Mouse (Mus musculus): ENCODE data around the gene Cd40. TPM values are rescaled to one million over a fixed set of nuclear protein-coding genes. Genes with fewer than 3 reads are reported as not detected.
A peak's percentile ranks its signal among the peaks of the same experiment; 100 is the strongest.

Cd40 gene
- polyA plus RNA-seq, 1 experiment from 2014 or later = 8.3 TPM

- H3K27ac ChIP-seq (replicated peaks) = peak within 1 kb of the TSS; percentile 93
- peak; percentile 97 for ATAC-seq (ENCODE audit: low read depth)
- H3K27me3 ChIP-seq = no peaks in the 10 kb centered on the region
- peaks cover 36% of the 10 kb centered on the region for H3K4me1 ChIP-seq (replicated peaks)
- no peaks in the 10 kb centered on the region for H3K36me3 ChIP-seq
- H3K4me3 ChIP-seq = peak within 1 kb of the TSS; percentile 97
- peak within 1 kb of the TSS; percentile 95 for H3K4me2 ChIP-seq
- H3K9ac ChIP-seq = peak within 1 kb of the TSS; percentile 98
- H3K9me3 ChIP-seq = no peaks in the 10 kb centered on the region
- under 1% methylated on average over 110 of the region's 111 CpGs for WGBS
These were observed 21.0 kb upstream of the Cd40 start, which contains the start of gene Ncoa5 for GRCm38 (mm10) chr2:165034131-165035057. TSS of gene Ncoa5 (minus strand) at chr2:165034867.

DNA sequence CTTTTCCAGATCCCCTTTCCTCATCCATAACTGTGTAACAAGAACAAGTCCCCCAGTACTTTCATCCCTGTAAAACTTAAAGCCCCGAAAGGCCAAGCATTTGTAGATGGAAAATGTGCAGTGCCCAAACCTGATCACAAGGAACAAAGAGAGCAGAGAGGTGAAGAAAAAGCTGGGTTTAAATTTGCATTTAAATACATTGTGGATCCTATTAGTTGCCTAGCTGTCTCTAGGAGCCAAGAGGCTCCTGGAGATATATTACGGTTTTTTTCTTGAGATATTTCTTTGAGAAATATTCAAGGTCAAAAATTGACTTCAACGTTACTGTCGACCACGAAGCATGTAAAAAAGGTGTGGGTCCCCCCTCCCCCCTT, 20.4 kb upstream of the Cd40 start:
- ATAC-seq (ENCODE audit: low read depth) = peak; percentile 37; the same call in 1 of the 2 replicates
- Histone ChIP-seq H3K9me3 (no peaks in the 10 kb centered on the region), H3K27ac (replicated peaks) (peak overlapping the region; percentile 93), H3K4me3 (peak overlapping the region; percentile 97; the same call in 1 of the 2 replicates), H3K4me1 (replicated peaks) (peaks cover 36% of the 10 kb centered on the region), H3K4me2 (peak overlapping the region; percentile 95), H3K27me3 (no peaks in the 10 kb centered on the region), H3K36me3 (no peaks in the 10 kb centered on the region), H3K9ac (no peak overlapping the region)
- WGBS = 10% methylated on average over 5 of the region's 5 CpGs

GRCm38 (mm10) chr2:165037415-165037814, 18.0 kb upstream of the Cd40 start:
- no peak overlapping the region for H3K4me2 ChIP-seq
- H3K36me3 ChIP-seq = no peaks in the 10 kb centered on the region
- no peak for ATAC-seq (ENCODE audit: low read depth)
- no peak overlapping the region for H3K9ac ChIP-seq
- no peaks in the 10 kb centered on the region for H3K9me3 ChIP-seq
- no peaks in the 10 kb centered on the region for H3K27me3 ChIP-seq
- no peak overlapping the region for H3K27ac ChIP-seq (replicated peaks)
- H3K4me3 ChIP-seq = no peak overlapping the region
- H3K4me1 ChIP-seq (replicated peaks) = peaks cover 22% of the 10 kb centered on the region
- 65% methylated on average over 4 of the region's 4 CpGs for WGBS

DNA sequence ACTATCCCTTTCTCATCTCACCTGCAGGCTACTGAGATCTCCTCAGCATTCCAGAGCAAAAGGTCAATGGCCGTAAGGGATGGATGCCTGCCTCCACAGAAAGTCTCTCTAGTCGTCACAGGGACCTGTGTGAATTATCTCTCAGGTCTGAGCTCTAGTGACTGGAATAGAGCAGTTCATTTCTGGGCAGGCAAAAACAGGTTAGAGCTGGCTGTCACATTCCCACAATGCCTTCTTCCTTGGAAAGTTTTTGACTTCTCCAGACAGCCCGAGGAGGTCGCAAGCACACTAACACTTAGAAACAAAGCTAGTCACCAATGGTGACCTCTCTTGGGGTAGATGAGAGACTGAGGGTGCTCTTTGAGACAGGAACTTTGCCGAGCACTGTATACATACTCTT, 13.3 kb upstream of the Cd40 start:
- H3K9ac ChIP-seq = no peak overlapping the region
- no peaks in the 10 kb centered on the region for H3K27me3 ChIP-seq
- H3K27ac ChIP-seq (replicated peaks) = no peak overlapping the region
- no peak overlapping the region for H3K4me3 ChIP-seq
- no peak for ATAC-seq (ENCODE audit: low read depth)
- WGBS = 78% methylated on average over 5 of the region's 5 CpGs
- H3K4me1 ChIP-seq (replicated peaks) = peaks cover 18% of the 10 kb centered on the region
- H3K36me3 ChIP-seq = no peaks in the 10 kb centered on the region
- no peak overlapping the region for H3K4me2 ChIP-seq
- no peaks in the 10 kb centered on the region for H3K9me3 ChIP-seq

DNA sequence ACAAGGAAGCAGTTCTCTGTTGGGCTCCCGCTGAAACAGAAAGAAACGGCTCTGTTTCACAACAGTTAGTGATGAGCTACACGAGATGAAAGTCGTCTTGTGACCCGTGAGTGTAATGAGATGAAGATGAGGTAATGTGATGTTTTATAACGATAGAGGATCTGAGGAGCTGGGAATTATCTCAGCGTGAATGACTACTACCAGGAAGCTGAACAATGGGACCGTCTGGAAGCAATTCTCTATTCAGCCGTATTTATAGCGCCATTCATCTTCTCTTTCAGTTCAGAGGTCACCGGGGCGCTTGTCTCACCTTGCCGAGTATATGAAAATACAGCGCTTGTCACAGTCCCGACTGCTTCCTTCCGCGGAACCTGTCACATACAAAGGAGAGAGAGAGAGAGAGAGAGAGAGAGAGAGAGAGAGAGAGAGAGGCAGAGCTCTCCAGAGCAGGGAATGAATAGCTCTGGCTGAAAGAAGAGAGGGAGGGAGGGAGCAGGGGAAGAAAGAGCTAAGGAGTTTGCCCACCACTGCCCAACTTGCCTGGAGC, 12.3 kb upstream of the Cd40 start:
- Histone ChIP-seq H3K4me3 (peak overlapping the region; percentile 17), H3K9me3 (no peaks in the 10 kb centered on the region), H3K4me1 (replicated peaks) (peaks cover 18% of the 10 kb centered on the region), H3K27me3 (no peaks in the 10 kb centered on the region), H3K9ac (peak overlapping the region; percentile 45), H3K4me2 (peak overlapping the region; percentile 49), H3K27ac (replicated peaks) (peak overlapping the region; percentile 84), H3K36me3 (no peaks in the 10 kb centered on the region)
- under 1% methylated on average over 17 of the region's 17 CpGs for WGBS
- peak; percentile 71 for ATAC-seq (ENCODE audit: low read depth)

DNA sequence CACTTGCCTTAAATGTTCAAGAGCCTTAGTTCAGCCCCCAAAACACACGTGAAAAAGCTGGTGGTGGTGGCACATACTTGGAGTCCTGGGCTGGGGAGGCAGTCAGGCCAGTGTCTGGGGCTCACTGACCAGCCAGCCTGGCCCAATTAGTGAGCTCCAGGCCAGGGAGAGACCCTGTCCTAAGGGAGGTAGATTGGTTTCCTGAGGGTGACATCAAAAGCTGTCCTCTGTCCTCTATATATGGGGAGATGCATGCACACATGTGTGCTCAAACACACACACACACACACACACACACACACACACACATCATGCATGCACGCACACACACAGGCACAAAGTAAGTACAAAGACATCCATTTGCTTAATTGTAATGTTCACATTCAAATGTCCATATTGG, 11.7 kb upstream of the Cd40 start:
- peak; percentile 13; the same call in 1 of the 2 replicates for ATAC-seq (ENCODE audit: low read depth)
- 44% methylated on average over 2 of the region's 2 CpGs for WGBS
- Histone ChIP-seq H3K36me3 (no peaks in the 10 kb centered on the region), H3K27ac (replicated peaks) (peak overlapping the region; percentile 84), H3K27me3 (no peaks in the 10 kb centered on the region), H3K4me2 (peak overlapping the region; percentile 49; the same call in 1 of the 2 replicates), H3K4me3 (no peak overlapping the region), H3K9ac (peak overlapping the region; percentile 45), H3K4me1 (replicated peaks) (peaks cover 18% of the 10 kb centered on the region), H3K9me3 (no peaks in the 10 kb centered on the region)

GRCm38 (mm10) chr2:165049044-165049443, 6.4 kb upstream of the Cd40 start:
- no peak for ATAC-seq (ENCODE audit: low read depth)
- Histone ChIP-seq H3K27ac (replicated peaks) (no peak overlapping the region), H3K4me2 (no peak overlapping the region), H3K4me1 (replicated peaks) (peaks cover 3% of the 10 kb centered on the region), H3K9ac (no peak overlapping the region), H3K36me3 (no peaks in the 10 kb centered on the region), H3K27me3 (no peaks in the 10 kb centered on the region), H3K9me3 (no peaks in the 10 kb centered on the region), H3K4me3 (no peak overlapping the region)
- 52% methylated on average over 5 of the region's 5 CpGs for WGBS

DNA sequence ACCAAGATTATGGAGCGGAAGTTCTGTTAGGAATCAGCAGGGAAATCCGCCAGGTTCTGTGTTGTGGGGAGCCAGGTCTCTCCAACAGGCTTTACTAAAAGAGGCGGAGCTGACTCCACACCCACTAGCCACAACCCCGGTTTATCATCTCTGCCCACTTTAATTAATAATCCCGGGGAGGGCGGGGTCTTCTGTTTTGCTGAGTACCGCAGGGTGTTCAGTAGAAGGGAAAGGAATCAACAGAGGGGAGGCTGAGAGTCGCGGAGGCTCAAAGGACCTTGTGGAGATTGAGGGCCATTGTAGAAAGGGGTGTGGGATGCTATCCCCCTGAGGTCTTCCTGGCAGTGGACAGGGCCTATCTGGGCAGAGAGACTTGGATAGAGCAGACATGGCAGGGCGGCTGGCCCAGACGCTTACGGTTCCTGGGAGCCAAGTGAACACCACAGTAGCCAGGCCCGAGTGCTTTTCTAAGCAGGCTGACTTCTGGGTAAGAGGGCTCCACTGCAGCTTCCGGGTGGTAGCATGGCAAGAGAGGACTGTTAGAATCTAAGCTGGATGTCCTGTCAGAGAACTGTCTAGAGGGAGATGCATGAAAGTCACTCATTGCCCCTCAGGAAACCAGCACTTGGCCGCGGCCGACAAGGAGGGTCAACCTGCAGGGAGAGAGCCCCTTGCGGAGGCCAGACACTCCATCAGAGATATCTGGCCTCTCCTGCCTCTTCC, 4.4 kb upstream of the Cd40 start:
- Histone ChIP-seq H3K27ac (replicated peaks) (no peak overlapping the region), H3K4me2 (no peak overlapping the region)
- 82% methylated on average over 18 of the region's 18 CpGs for WGBS

DNA sequence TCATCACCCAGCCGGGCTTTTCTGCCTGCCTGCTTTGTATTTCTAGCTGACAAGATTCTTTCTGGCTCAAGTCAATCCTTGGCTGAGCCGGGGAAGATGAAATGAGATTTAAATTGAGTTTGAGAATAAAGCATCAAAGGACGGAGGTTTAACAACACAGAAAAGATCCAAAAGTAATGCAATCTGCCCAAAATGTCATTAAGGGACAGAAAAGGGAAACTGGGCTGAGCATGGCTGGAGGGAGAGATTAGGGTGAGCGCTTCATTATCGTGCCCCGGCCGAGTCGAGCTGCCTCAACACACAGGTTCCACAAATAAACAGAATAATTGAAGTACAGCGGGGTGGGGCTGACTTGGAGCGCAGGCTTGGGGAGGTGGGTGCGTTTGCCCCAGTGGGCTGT, 3.9 kb upstream of the Cd40 start:
- Histone ChIP-seq H3K9ac (no peak overlapping the region), H3K4me1 (replicated peaks) (peaks cover 13% of the 10 kb centered on the region; the same call in 1 of the 2 replicates), H3K27me3 (peaks cover 14% of the 10 kb centered on the region), H3K4me3 (no peak overlapping the region), H3K4me2 (no peak overlapping the region), H3K36me3 (no peaks in the 10 kb centered on the region), H3K27ac (replicated peaks) (no peak overlapping the region), H3K9me3 (no peaks in the 10 kb centered on the region)
- no peak for ATAC-seq (ENCODE audit: low read depth)
- 58% methylated on average over 11 of the region's 11 CpGs for whole genome bisulfite sequencing

More for the DNA sequence above, 4.4 kb upstream of the Cd40 start:
- H3K36me3 ChIP-seq = no peaks in the 10 kb centered on the region
- peaks cover 12% of the 10 kb centered on the region; the same call in 1 of the 2 replicates for H3K27me3 ChIP-seq
- H3K4me3 ChIP-seq = no peak overlapping the region
- no peaks in the 10 kb centered on the region for H3K9me3 ChIP-seq
- H3K4me1 ChIP-seq (replicated peaks) = peaks cover 12% of the 10 kb centered on the region; the same call in 1 of the 2 replicates
- H3K9ac ChIP-seq = no peak overlapping the region
- no peak for ATAC-seq (ENCODE audit: low read depth)

GRCm38 (mm10) chr2:165055905-165056304, 478 bp downstream of the Cd40 start:
- Histone ChIP-seq H3K4me1 (replicated peaks) (peaks cover 13% of the 10 kb centered on the region; the same call in 1 of the 2 replicates), H3K27me3 (peaks cover 14% of the 10 kb centered on the region), H3K9ac (0 out of 2 replicates have a peak overlapping the region, but pooled peaks have one; percentile 26), H3K4me3 (peak overlapping the region; percentile 20), H3K27ac (replicated peaks) (0 out of 2 replicates have a peak overlapping the region, but pooled peaks have one; percentile 18), H3K36me3 (no peaks in the 10 kb centered on the region), H3K4me2 (peak overlapping the region; percentile 39), H3K9me3 (no peaks in the 10 kb centered on the region)
- no peak for ATAC-seq (ENCODE audit: low read depth)
- 12% methylated on average over 7 of the region's 7 CpGs for WGBS

- ATAC-seq (ENCODE audit: low read depth) = no peak
- H3K4me1 ChIP-seq (replicated peaks) = peaks cover 13% of the 10 kb centered on the region; the same call in 1 of the 2 replicates
- 83% methylated on average over 14 of the region's 14 CpGs for WGBS
- H3K27ac ChIP-seq (replicated peaks) = no peak overlapping the region
- peak overlapping the region; percentile 39 for H3K4me2 ChIP-seq
- no peak overlapping the region for H3K9ac ChIP-seq
- no peaks in the 10 kb centered on the region for H3K9me3 ChIP-seq
- peak overlapping the region; percentile 20 for H3K4me3 ChIP-seq
- H3K27me3 ChIP-seq = peaks cover 14% of the 10 kb centered on the region
- H3K36me3 ChIP-seq = no peaks in the 10 kb centered on the region
These were observed 1.1 kb downstream of the Cd40 start for GRCm38 (mm10) chr2:165056377-165057085.

Data from neural tube, embryonic 13.5 days (tissue).